Mouse (Mus musculus) heart, adult 9 months (tissue): Measurements from ENCODE around the gene Bank1.

Source experiments
- DNase-seq, 2 experiments: peaks; one replicate each; pipeline ENCODE4 v3.0.0; 2022; ENCODE audit warnings: low spot score in 2 of 2

Gene Bank1

DNA sequence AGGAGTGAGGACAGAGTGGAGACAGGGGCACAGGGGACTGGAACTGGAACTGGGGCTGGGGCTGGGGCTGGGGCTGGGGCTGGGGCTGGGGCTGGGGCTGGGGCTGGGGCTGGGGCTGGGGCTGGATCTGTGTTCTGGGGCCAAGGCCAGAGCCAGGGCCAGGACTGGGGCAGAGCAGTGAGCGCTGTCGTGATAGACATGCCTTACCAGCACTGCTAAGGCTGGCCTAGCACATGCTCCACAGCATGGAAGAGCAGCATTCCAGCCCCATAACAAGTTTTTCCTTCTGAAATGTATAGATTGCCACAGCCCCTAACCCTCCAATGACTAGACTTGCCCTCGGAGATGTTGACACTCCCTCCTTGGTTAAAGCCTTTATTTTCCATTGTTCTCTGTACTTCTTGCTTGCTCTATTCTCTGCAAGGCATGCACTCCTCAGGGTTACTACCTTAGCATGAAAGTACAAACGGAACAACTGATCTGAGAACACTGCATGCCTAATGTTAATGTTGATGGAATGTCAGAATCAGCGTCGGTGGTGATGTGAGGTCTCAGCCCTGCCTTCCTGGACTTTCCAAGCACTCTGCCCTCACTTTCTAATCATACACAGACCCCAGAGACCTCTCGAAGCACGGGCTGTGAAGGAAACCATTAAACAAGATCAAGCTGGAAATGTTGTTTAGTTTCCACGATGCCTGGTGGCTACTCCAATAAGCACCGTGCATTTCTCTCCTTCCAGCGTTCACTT lies 318.6 kb downstream of the Bank1 start:
- no peak for DNase-seq
